Mouse (Mus musculus): ENCODE results near the gene Galnt16.

Gene Galnt16

DNA sequence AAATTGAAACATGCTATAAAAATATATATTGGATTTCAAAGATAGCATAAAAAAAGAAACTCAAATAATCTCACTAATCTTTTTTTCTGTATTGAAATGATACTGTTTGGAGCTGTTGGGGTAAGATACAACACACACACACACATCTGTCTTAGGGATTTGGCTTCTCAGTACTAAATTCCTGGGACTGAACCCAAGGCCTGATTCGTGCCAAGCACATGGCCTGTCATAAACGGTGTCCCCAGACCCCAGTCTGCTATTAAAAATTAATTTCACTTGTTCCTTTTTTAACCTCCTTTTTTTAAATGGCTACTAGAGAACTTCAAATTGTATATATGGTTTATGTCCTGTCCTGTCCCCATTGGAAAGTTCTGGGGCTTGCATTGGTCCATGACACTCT is 12.0 kb downstream of the Galnt16 start:
- intact Hi-C loops (cut with DNase I): no loop called here

DNA sequence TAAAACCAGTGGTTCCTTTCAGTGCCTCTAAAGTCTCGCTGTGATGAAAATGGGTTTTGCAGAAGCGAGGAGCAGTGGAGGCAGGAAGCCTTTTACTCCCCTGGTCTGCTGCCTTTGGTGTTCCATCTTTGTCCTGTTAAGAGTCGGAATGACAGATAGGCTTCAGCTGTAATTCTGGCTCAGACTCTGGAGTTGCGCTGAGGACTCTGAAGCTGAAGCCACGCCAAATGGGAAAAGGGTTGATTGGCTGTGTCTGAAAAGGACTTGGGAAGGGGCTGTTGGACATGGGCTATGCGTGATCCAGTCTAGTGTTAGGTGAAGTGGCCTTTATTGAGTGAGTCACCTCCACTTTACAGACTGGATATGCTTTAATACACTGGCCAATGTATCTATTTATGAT is 12.6 kb downstream of the Galnt16 start:
- intact Hi-C loops (cut with DNase I): no loop called here

DNA sequence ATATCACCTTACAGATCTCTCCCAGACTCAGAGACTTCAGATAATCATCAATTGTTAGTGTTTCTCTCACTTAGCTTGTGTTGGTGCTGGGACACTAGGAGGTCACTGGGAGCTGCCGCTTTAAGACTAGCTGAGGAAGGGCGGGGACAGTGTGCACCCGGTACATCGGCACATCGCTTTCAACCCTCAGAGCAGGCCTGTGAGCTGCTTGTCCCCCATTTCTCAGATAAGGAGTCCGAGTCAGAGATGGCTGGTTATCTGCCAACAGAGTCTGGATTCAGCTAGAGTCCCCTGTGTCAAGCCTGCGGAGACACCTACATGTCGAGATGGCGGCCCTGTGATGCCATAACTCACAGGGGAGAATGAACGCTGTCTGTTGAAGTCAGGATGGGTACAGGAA is 13.5 kb downstream of the Galnt16 start:
- intact Hi-C loops (cut with DNase I): no loop called here

DNA sequence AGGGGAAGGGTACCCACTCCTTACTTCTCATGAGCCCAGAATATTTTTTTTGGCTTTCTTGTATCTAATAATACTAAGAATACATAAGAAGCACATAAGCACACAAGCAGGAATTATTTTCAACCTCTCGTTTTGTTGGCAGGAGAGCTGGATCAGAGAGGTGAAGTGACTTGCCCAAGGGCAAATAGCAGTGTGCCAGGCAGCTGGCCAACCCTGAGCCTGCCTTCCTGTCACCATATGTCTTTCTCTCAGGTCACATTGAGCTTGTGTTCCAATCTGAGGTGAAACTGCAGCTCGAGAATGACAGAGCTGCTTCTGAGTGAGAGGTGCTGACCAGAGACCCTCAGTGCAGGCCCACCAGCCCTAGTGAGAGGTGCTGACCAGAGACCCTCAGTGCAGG is 15.8 kb downstream of the Galnt16 start:
- intact Hi-C loops (cut with DNase I): no loop called here

DNA sequence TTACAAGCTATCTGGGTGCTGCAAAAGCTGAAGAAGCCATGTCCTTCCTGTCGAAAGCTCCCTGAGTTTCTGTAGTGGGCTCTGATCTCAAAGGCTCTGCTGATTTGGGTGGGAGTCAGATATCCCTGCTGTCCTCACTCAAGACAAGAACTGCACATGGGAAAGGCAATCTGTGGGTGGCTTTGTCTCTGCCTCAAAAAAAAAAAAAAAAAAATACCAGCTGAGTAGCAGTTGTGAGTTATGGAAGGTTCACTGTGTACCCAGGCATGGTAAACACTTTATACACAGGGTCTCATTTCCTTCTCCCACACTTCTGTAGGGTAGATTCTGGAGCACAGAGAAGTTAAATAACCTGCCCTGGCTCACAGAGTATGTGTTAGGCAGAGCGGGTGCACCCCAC is 19.2 kb downstream of the Galnt16 start:
- intact Hi-C loops (cut with DNase I): no loop called here

DNA sequence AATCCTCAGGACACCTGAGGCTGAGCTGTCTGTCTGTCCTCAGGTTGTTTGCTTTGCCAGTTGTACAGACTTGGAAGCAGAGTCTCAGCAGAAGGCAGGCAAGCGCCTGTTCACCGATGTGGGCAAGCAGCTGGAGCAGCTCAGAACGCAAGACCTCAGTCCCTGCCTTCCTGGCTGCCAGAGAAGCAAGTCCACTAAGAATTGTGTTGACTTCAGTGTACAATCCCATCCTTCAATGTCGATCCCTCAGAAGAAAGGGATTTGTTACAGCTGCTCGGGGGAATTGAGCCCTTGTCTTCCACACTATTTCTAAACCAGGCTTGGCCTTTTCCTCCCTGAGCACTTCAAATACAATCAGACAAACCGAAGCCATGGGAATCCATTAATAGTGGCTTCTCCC is 20.2 kb downstream of the Galnt16 start:
- intact Hi-C loops (cut with DNase I): no loop called here

DNA sequence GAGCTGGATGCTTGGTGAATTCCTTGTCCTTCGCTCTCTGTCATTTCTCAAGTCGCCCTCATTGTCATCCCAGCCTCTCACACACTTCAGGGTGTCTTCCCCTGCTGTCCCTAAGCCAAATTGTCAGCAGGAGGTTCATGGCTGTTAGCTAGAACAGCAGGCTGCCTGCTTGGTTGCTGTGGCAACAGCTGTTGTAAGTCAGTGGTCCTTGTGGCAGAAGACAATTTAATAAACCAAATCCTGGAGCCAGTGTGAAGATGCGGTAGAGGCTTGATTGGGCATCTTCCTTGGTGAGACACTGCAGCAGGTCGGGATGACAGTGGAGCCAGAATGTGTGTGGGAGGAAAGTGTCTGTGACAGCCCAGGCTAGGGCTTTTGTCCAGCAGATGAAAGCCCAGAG is 27.2 kb downstream of the Galnt16 start:
- intact Hi-C loops (cut with DNase I): no loop called here

DNA sequence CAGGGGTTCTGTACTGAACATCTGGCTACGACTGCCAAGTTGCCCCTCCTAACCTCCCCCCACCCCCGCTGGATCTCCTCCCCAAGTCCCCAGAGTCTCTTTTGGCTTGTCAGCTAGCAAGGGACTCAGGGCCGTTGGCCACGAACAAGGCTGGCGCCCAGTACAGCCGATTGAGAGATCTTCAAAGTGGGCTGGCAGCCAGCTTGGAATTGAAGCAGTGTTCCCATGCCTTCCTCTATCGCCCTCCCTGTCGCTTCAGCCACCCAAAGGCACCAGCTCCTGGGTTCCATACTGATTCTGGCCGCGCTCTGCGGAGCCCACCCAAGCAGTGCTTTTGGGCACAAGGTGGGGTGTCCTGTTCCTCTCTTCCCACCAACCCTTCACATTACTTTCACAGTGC is 31.6 kb downstream of the Galnt16 start:
- intact Hi-C loops (cut with DNase I): no loop called here

DNA sequence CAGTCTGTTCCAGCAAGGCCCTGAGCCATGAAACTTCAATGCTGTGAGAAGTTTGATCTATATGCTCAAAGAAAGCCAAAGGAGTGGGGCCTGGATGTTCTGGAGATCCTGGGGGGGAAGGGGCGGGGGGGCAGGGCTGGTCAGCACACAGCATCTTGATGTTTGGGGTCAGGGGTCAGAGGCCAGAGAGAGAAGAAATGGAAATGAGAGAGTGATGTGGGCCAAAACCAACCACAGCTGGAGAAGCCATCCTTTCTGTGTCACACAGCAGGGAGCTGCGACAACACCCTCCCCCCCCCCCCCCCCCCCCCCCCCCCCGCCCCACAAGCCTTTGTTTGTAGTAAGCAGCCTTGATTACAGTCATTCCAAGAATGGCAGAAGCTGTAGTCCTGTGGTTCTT is 35.1 kb downstream of the Galnt16 start:
- intact Hi-C loops (cut with DNase I): no loop called here

DNA sequence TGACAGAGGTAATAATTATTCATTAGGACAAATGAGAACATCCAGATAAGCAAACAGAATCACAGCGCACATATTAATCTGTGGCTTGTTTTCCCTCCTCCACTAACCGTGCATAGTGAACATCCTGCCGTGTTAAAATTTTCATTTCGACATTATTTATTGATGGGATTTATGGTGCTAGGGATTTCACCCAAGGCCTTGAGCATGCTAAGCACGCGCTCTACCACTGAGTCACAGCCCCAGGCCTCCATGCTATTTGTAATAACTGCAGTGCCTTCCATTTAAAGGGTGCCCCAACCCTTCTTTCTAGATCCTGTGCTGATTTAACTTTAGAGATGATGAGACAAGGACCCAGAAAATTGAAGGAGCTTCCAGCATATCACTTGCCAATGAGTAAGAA is 36.2 kb downstream of the Galnt16 start:
- intact Hi-C loops (cut with DNase I): no loop called here

DNA sequence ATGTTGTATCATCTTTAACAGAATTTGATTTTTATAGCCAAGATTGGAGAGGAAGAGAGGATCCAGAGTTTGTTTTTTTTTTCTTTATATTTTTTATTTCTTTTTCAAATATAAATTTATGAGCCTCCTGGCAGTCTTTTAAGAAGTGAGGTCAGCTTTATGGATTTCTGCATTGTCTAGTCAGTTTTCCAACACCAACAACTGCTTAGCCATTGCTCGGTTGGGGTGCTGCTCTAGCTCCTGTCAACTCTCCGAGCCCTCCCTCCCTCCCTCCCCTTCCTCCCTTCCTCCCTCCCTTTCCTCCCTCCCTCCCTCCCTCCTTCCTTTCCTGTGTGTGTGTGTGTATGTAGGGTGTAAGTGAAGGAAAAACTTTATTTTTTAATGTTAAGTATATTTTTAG is 43.8 kb downstream of the Galnt16 start:
- intact Hi-C loops (cut with DNase I): no loop called here

DNA sequence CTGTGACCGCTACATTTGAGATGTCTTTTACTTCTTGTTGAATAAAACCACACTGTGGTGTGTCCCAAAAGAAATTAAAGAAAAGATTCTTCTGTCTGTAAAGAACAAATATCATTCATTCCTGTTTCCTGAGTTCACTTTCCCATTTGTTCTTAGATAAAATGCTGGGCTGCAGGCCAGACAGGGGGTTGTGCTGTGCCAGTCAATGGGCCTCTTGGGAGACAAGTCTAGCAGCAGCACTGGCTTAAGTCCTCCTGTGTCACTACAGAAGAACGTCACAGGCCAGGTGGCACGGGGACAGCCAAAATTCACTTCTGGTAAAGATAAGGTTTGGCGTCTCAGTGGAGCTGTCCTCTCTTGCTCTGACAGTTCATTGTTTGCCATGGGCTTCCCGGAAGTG is 44.7 kb downstream of the Galnt16 start:
- intact Hi-C loops (cut with DNase I): no loop called here

DNA sequence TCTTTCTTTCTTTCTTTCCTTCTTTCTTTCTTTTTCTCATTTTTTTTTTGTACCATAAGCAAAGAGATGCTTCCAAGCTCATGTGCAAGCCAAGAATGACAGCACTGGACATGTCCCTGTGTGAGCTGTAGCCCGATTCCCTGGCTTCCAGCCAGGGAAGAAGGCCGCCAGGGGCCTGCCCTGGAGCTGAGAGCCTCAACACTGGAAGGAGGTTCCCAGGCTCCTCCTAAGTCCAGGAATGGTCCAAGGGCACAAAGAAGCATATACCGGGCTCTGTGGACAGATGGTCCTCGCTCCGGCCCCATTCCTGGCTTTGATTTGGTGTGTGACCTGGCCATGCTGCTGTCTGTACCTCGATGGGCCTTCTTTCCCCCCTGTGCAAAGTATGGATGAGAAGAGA is 46.9 kb downstream of the Galnt16 start:
- intact Hi-C loops (cut with DNase I): no loop called here

DNA sequence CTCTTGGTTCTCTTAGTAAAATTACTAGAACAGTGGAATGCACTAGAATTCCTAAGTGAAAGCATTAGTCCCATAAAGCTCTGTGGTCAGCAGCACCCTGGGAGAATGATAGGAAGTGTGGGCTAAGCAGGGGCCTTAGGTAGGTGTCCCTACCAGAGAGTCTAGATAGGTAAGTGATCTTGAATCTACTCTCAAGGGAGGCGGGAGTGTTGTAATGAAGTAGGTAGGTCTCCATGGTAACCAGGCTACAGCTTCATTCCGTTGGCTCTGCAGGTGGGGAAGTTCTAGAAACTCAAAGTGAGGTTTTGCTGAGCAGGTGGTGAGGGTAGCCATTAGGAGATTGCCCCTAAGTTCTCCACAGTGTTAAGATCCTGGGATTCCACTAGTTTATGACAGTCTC is 47.7 kb downstream of the Galnt16 start:
- intact Hi-C loops (cut with DNase I): no loop called here

DNA sequence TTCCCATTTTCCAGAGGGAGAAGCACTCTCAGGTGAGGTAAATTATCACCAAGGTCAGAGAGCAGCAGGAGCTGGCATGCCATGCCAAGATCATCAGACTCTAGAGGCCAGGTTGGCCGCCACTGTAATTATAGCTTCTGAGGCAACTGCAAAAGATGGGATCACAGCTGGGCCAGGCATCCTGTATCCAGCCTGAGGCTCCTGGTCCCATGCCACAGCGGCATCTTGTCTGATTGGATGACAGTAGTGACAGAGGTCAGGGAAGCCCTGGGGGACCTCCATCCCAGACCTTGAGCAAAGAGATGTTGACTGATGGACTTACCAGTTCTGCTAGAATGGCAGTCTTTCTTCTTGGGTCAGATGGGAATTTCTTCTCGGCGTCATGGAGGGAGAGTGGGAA is 48.4 kb downstream of the Galnt16 start:
- intact Hi-C loops (cut with DNase I): no loop called here

DNA sequence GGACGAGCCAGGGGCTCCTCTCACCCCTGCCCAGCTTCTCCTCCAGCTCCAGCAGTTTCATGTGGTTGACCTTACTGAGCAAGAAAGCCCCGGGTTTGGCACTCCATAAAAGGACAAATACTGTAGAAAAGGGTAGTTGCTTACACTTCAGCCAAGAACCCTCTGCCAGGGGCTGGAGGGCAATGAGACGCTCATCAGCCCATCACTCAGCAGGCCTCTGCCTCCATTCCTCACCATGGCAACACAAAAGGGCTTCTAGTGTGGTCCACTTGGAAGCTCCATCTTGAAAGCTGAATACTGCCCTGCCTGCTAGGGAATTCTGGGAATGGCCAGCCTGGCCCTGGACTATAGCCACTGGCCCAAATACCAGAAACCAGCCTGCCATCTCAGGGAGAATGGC is 49.3 kb downstream of the Galnt16 start:
- intact Hi-C loops (cut with DNase I): no loop called here

DNA sequence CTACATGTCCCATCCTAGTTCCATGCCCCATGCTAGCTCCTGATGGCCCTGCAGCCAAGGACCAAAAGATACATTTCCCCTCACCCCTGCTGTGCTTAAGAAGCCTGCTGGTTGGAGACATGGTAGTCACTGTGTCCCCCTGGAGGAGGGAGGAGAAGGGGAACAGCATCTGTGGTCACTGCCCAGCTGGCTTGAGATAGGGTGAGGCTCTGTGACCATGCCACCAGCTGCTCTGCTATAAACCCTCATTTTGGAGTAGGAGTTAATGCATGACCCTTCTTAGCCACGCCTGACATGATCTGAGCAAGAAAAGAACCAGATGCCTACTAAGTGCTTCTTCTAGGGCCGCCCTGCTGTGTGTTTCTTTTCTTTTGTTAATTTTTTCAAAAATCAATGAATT is 51.5 kb downstream of the Galnt16 start:
- intact Hi-C loops (cut with DNase I): no loop called here

DNA sequence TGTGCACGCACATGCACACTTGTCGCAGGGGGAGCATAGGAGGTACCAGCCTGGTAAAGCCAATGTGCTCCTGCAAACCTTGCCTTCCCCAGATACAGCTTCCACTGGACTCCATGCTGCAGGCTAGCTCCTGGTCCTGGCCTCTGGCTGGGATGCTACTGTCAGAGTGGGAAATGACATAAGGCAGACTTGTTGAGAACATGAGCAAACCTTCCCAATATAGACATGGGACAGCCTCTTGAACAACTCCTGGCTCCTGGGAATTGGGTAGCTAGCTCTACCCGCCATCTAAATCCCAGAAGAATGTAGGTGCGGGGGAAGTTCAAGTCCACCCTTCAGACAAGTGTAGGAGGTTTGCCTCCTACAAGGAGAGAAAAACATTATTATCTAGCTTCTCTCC is 56.2 kb downstream of the Galnt16 start:
- intact Hi-C loops (cut with DNase I): no loop called here

DNA sequence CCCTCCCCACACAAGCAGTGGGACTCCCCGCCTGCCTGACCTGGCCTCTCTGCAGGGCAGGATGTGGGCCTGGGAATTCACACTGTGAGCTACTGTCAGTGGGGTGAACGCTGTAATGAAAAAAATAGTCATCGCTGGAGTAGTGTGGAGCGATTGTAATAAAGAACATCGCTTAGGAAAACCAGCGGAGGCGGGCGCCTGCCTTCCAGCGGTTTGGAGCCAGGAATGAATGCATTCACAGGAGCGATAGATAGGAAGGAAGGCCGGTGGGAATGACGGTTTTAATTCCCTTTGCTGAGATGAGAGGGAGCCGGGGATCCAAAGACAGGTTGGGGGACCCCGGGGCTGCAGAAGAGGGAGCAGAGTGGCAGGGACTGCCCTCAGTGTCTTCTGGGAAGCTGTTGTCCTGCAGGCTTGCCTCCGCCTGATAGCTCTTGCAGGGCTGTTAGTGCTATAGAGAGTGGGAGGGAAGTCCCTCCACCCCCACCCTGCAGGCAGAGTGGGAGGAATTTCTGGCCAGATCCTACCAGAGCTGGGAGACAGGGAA is 56.8 kb downstream of the Galnt16 start:
- intact Hi-C loops (cut with DNase I): no loop called here

DNA sequence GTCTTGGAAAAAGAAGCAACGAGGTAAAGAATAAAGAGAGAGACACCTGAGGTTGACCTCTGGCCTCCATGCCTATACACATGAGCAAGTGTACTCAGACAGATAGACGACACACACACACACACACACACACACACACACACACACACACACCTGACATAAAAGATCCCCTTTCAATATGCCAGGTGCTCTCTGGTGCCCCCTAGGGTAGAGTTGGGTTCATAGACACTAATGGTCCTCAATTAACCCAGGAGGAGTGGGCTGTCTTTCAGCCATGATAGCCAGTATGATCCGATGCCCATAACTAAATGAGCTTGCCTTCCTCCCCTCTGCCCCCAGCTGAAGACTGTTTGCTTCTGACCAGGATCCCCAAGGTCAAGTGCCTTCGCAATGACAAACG is 59.0 kb downstream of the Galnt16 start:
- intact Hi-C loops (cut with DNase I): no loop called here

DNA sequence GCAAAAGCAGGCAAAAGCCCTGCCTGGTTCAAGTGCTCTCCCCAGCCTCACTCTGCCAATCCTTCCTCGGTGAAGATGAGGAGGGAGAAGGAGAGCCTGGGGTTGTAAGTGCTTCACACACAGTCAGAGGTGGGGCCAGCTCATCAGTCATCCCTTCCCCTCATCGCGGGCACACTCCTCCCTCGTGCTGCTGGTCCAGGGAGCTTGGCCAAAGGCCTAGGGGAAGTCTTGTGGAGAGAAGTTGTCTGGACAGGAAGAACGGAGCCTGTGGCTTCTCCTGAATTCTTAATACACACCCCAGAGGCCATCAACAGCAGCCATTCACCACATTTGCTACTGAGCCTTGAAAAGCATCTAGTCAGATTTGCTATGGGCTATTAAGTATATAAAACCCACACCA is 63.3 kb downstream of the Galnt16 start:
- intact Hi-C loops (cut with DNase I): no loop called here

DNA sequence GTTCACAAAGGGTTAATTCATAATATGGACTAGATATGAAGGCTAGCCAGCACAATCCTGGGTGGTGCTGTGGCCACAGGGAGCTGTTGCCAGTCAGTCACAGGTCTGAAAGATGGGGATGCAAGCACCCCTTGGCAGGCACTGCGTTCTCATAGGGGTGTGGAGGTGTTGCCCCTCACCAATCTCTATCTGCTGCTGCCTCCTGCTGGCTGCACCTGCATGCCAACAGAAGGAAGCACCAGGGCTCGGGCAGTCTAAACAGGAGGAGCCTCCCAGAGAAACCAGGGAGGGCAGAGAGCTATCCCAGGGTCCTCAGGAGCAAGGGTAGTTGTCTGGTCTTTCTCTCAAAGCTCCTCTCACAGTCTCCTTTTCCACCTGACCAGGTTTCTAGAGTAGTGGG is 66.9 kb downstream of the Galnt16 start:
- intact Hi-C loops (cut with DNase I): no loop called here

DNA sequence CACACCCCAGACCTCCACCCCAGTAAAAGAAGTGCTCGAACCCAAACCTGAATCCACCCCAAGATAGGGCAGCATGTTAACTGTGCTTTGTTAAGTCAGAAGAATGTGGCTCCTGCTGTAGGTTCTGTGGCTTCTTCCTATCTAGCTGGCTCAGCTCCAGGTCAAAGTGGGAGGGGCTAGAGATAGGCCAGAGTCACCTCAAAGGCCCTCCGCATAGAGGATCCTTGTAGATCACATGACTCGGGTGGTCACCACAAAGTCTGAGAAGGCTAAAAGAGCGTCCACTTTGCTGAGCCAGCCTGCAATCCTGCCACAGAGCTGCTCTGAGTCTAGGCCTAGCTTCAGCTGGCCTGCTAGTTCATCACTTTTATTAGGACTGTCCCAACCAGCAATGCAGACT is 76.1 kb downstream of the Galnt16 start:
- intact Hi-C loops (cut with DNase I): no loop called here

DNA sequence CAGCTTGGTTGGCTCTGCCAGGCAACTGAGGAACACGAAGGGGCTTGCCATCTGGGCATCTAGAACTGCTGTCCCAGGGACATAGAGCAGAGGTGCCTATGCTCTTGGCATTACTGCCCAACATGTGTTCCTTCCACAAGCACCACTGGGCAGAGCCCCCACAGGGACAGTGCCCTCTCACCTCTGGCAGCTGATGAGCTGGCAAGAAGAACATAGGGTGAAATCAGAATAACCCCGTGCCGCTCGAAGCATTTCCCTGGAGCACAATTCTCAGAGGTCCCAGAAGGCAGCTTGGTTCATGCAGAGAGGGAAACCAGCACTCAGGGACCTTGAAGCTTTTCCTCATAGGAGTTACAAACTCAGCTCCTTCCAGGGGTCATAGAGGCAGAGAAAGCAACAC is 76.7 kb downstream of the Galnt16 start:
- intact Hi-C loops (cut with DNase I): no loop called here
